Mouse (Mus musculus) mouse trophoblast stem cell (cell line): ENCODE measurements at regions not wholly inside any gene's neighbourhood (a gene's known extent, or its start where the extent isn't known, plus 50 kb on each side); places are given as distances from the start of the nearest gene placed in this dataset.

ENCODE experiments used
- in situ Hi-C, 2 experiments: fragments of 300-500 bp; cut with MseI, MboI; formaldehyde crosslinking; loops; 2 replicates in 1 of 2; 3 replicates in 1 of 2; pipeline ENCODE4 v1.15.1; 2025

GRCm38 (mm10) chr16:60941767-60942166, 336.4 kb upstream of the Epha6 start:
- in situ Hi-C loops = loop anchor here in 1 of 2 experiments (25.0 kb wide), 1 partner anchor 329 kb away; the partner anchor contains the start of gene Epha6
